Mouse (Mus musculus) heart, adult 2 months (tissue): ENCODE results near the gene Fars2.

Experiments used
- EP300 ChIP-seq: fragments of 200-500 bp; IDR thresholded peaks from 2 replicates; pipeline ENCODE4 v1.6.1; 2011; ENCODE audit warnings: low read depth, low read length, control low read depth; ENCODE audit not compliant: insufficient read depth
- POLR2A ChIP-seq: fragments of 200-500 bp; IDR thresholded peaks from 2 replicates; pipeline ENCODE4 v1.6.1; 2011; ENCODE audit warnings: mild to moderate bottlenecking, low read depth, low read length, control low read depth; ENCODE audit not compliant: insufficient read depth

DNA sequence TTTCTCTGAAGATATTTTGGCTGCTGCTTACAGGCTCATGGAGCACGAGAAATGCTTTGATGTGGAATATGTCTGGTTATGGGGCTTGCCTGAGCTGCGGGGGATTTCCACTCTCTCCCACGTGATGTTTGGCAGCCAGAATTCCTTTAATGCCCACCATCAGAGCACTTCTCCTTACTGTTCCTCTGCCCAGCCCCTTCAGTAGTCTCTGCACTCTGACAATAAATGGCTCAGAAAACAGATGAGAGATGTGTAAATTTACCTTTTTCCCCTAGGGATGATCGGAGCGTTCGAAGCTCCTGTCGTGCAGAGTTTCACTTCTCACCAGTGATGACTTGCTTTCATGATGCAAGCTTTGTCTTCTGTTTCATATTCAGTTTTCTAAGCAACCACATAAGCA is 331.4 kb downstream of the Fars2 start:
- TF ChIP-seq POLR2A (no peak), EP300 (no peak)
